Mouse (Mus musculus) embryonic facial prominence, embryonic 14.5 days (tissue): Measurements from ENCODE around the gene Gpr162. TPM values are rescaled to one million over a fixed set of nuclear protein-coding genes. Genes with fewer than 3 reads are reported as not detected.

Experiments
- ATAC-seq: fragments of 200-750 bp; cut with Nextera tagmentation; 2 replicates; pipeline ENCODE4 v1.8.0; 2017; ENCODE audit warnings: low read depth, moderate number of reproducible peaks, moderate TSS enrichment
- DNase-seq: peaks from one replicate; pipeline ENCODE4 v3.0.0-alpha.2; 2015; ENCODE audit warnings: low spot score
- H3K27ac ChIP-seq: fragments of 300-500 bp; sonication (generic); replicated peaks from 2 replicates; pipeline ENCODE4 v1.5.1; 2014; ENCODE audit warnings: low read depth, mild to moderate bottlenecking, low read length, moderate library complexity
- H3K27me3 ChIP-seq: fragments of 300-500 bp; sonication (generic); replicated peaks from 2 replicates; pipeline ENCODE4 v1.6.1; 2014; ENCODE audit warnings: low read length; ENCODE audit not compliant: control insufficient read depth, insufficient read depth
- H3K36me3 ChIP-seq: fragments of 300-500 bp; sonication (generic); 2 replicates; pipeline ENCODE4 v1.6.1; 2014; ENCODE audit warnings: low read length, mixed read lengths; ENCODE audit not compliant: control insufficient read depth, insufficient read depth
- H3K4me1 ChIP-seq: fragments of 300-500 bp; sonication (generic); 2 replicates; pipeline ENCODE4 v1.6.1; 2014; ENCODE audit warnings: antibody characterized with exemption, low read length; ENCODE audit not compliant: control insufficient read depth, insufficient read depth
- H3K4me2 ChIP-seq: fragments of 300-500 bp; sonication (generic); 2 replicates; pipeline ENCODE4 v1.6.1; 2014; ENCODE audit warnings: low read depth, mild to moderate bottlenecking, low read length, moderate library complexity, mixed read lengths
- H3K4me3 ChIP-seq: fragments of 300-500 bp; sonication (generic); 2 replicates; pipeline ENCODE4 v1.5.1; 2014; ENCODE audit warnings: low read depth, mild to moderate bottlenecking, low read length
- H3K9ac ChIP-seq: fragments of 300-500 bp; sonication (generic); 2 replicates; pipeline ENCODE4 v1.6.1; 2014; ENCODE audit warnings: low read depth, mild to moderate bottlenecking, low read length, moderate library complexity, mixed read lengths
- H3K9me3 ChIP-seq: fragments of 300-500 bp; sonication (generic); 2 replicates; pipeline ENCODE4 v1.6.1; 2016; ENCODE audit warnings: low read length; ENCODE audit not compliant: control insufficient read depth
- WGBS: fragments of 180-500 bp; shearing (Covaris S2); extraction: QIAGEN DNeasy Blood & Tissue Kit; methylation state at CpG from one replicate; pipeline ENCODE4 v1.1.7; 2014; 5-methylcytosine and 5-hydroxymethylcytosine counted together
- polyA plus RNA-seq: library from polyadenylated mRNA; unstranded; fragments of >200 nt; fragmentation: Nextera tagmentation; extraction: Ambion mirVana; gene quantifications from 2 replicates; pipeline ENCODE4 v1.2.1, GENCODE M21; 2014

The Gpr162 gene
- polyA plus RNA-seq, 1 experiment from 2014 or later: 0.95 TPM

DNA sequence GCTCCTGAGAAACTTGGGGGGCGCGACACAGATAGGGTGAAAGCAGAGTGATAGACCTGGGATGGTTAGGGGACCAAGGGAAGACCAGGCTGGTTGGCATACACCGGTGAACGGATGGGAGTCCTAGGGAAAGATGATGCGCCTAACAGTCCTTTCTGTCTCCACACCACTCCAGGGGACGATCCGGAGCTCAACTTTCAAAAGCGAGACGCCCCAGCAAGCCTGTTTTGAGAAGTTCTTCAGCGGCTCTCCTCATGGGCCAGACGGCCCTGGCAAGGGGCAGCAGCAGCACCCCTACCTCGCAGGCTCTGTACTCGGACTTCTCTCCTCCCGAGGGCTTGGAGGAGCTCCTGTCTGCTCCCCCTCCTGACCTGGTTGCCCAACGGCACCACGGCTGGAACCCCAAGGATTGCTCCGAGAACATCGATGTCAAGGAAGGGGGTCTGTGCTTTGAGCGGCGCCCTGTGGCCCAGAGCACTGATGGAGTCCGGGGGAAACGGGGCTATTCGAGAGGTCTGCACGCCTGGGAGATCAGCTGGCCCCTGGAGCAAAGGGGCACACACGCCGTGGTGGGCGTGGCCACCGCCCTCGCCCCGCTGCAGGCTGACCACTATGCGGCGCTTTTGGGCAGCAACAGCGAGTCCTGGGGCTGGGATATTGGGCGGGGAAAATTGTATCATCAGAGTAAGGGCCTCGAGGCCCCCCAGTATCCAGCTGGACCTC lies 54.6 kb downstream of the Gpr162 start:
- no peaks in the 10 kb centered on the region for H3K9me3 ChIP-seq
- 0% methylated on average over 31 of the region's 35 CpGs for WGBS
- peak overlapping the region; percentile 92 for H3K27ac ChIP-seq
- H3K36me3 ChIP-seq: peaks cover 24% of the 10 kb centered on the region
- peak overlapping the region; percentile 78 for H3K9ac ChIP-seq
- H3K4me3 ChIP-seq: peak overlapping the region; percentile 65
- H3K4me1 ChIP-seq: peaks cover 25% of the 10 kb centered on the region
- ATAC-seq: peak; percentile 20
- H3K27me3 ChIP-seq: no peaks in the 10 kb centered on the region
- H3K4me2 ChIP-seq: peak overlapping the region; percentile 86
- peak; percentile 88 for DNase-seq

Other genes starting within 250 kb of the Gpr162 start
- 0.11 and 0.22 TPM in 2 replicates for gene C1s2, start 227.9 kb downstream of the Gpr162 start, polyA plus RNA-seq
- gene Lpcat3, start 201.0 kb downstream of the Gpr162 start, polyA plus RNA-seq: 46.2 and 48.1 TPM in 2 replicates
- 172 and 175 TPM in 2 replicates for gene Emg1, start 151.8 kb downstream of the Gpr162 start, polyA plus RNA-seq
- 286 and 299 TPM in 2 replicates for gene Phb2, start 151.6 kb downstream of the Gpr162 start, polyA plus RNA-seq
- gene Ptpn6, start 125.3 kb downstream of the Gpr162 start, polyA plus RNA-seq: 14.3 and 16.1 TPM in 2 replicates
- gene Grcc10, start 122.6 kb downstream of the Gpr162 start, polyA plus RNA-seq: 392 and 415 TPM in 2 replicates
- not detected in 2 replicates for gene Gm45234, start 108.0 kb downstream of the Gpr162 start, polyA plus RNA-seq
- 13.8 and 14.9 TPM in 2 replicates for gene Atn1, start 107.5 kb downstream of the Gpr162 start, polyA plus RNA-seq
- gene Eno2, start 94.3 kb downstream of the Gpr162 start, polyA plus RNA-seq: 10.4 and 11.2 TPM in 2 replicates
- 1.9 and 13.2 TPM in 2 replicates for gene Lrrc23, start 84.3 kb downstream of the Gpr162 start, polyA plus RNA-seq
- gene Spsb2, start 55.3 kb downstream of the Gpr162 start, polyA plus RNA-seq: 9.1 and 10.0 TPM in 2 replicates
- 861 and 874 TPM in 2 replicates for gene Tpi1, start 49.7 kb downstream of the Gpr162 start, polyA plus RNA-seq
- 110 and 131 TPM in 2 replicates for gene Usp5, start 34.5 kb downstream of the Gpr162 start, polyA plus RNA-seq
- 107 and 131 TPM in 2 replicates for gene Cdca3, start 34.4 kb downstream of the Gpr162 start, polyA plus RNA-seq
- gene Gnb3, start 23.7 kb downstream of the Gpr162 start, polyA plus RNA-seq: 2.9 and 3.5 TPM in 2 replicates
- 49.5 and 57.0 TPM in 2 replicates for gene P3h3, start 6.2 kb downstream of the Gpr162 start, polyA plus RNA-seq
- gene Cd4, start 24.2 kb upstream of the Gpr162 start, polyA plus RNA-seq: 0.07 and 0.25 TPM in 2 replicates
- 1.9 and 2.4 TPM in 2 replicates for gene Lag3, start 47.7 kb upstream of the Gpr162 start, polyA plus RNA-seq
- gene Ptms, start 56.1 kb upstream of the Gpr162 start, polyA plus RNA-seq: 255 and 263 TPM in 2 replicates
- gene Mlf2, start 67.4 kb upstream of the Gpr162 start, polyA plus RNA-seq: 346 and 352 TPM in 2 replicates
- gene Cops7a, start 101.6 kb upstream of the Gpr162 start, polyA plus RNA-seq: 138 and 141 TPM in 2 replicates
- 5.0 and 7.2 TPM in 2 replicates for gene Pianp, start 132.7 kb upstream of the Gpr162 start, polyA plus RNA-seq
- 10.4 and 11.9 TPM in 2 replicates for gene Zfp384, start 145.2 kb upstream of the Gpr162 start, polyA plus RNA-seq
- gene Ing4, start 175.8 kb upstream of the Gpr162 start, polyA plus RNA-seq: 99.0 and 112 TPM in 2 replicates
- 8.3 and 9.9 TPM in 2 replicates for gene Acrbp, start 185.7 kb upstream of the Gpr162 start, polyA plus RNA-seq
- gene Lpar5, start 203.9 kb upstream of the Gpr162 start, polyA plus RNA-seq: 1.1 and 1.4 TPM in 2 replicates
- 70.1 and 73.5 TPM in 2 replicates for gene Chd4, start 232.0 kb upstream of the Gpr162 start, polyA plus RNA-seq